Comparison of ENCODE assay signal across 8 mouse cellular contexts in the genomic region with DNA sequence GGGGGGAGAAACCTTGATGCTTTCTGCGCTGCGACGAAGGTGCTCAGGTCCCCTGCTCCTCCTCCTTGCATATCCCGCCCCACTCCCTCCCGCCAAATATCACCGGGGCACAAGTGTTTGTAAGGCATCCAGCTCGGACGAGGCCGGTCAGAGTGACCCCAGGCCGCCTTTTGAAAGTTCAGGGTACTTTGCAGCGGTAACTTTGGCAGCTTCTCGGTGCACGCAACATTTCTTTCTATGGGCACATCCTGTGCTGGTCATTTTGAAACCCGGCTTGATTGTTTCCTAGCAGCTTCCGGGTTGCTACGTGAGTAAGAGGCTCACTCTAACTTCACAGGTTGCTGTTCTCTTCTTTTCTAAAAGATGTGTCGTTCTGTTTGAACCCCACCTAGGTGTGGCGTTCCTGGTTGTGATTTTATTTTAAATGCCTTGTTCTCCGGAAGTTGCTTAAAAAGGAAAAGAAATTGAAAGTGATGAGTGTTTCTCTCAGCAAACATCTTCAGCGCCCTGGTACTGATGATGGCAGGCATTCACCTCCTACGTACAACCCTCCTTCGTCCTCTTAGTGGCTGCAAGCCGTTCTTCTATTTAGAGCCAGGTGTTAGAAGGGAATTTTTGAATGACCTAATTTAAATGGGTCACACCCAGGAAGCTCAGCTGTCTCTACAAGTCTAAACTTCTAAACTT. TPM values are rescaled to one million over a fixed set of nuclear protein-coding genes. Genes with fewer than 3 reads are reported as not detected.
A peak's percentile ranks its signal among the peaks of the same experiment; 100 is the strongest.
DNase-seq lines count a peak whose midpoint lies in the region; ATAC-seq and TF ChIP-seq lines count a peak whose summit lies in the region.

No protein-coding gene starts in this region.

- H3K4me3 ChIP-seq in kidney, postnatal 0 days (replicated peaks; ENCODE audit: low read depth, low read length), result peak overlapping the region; percentile 61
- H3K4me3 ChIP-seq in stomach, embryonic 15.5 days (replicated peaks), result peak overlapping the region; percentile 81

- H3K9ac ChIP-seq in kidney, postnatal 0 days (ENCODE audit: low read depth, low read length), result no peak overlapping the region
- 0 out of 2 replicates have a peak overlapping the region, but pooled peaks have one; percentile 66 for H3K9ac ChIP-seq in stomach, embryonic 15.5 days

- peak overlapping the region; percentile 99 for H3K4me2 ChIP-seq in kidney, postnatal 0 days (ENCODE audit: low read length)
- peak overlapping the region; percentile 97 for H3K4me2 ChIP-seq in stomach, embryonic 15.5 days

- H3K27me3 ChIP-seq in kidney, postnatal 0 days (ENCODE audit: insufficient read depth, low read length), result no peaks in the 10 kb centered on the region
- 0 out of 2 replicates have a peak, but pooled peaks cover 4% of the 10 kb centered on the region for H3K27me3 ChIP-seq in stomach, embryonic 15.5 days (replicated peaks)

- no peak overlapping the region for H3K27ac ChIP-seq in kidney, postnatal 0 days
- H3K27ac ChIP-seq in stomach, embryonic 15.5 days, result no peak overlapping the region; the same call in 1 of the 2 replicates

- peak; percentile 21 for DNase-seq in kidney, adult 18-20 months
- no peak for DNase-seq in kidney, adult 9 months
- DNase-seq in ZHBTc4 (ENCODE audit: low read depth, low spot score), result peak; percentile 30
- DNase-seq in heart, adult 8-10 months (ENCODE audit: low spot score), result peak; percentile 31
- DNase-seq in kidney, postnatal 0 days (ENCODE audit: low spot score), result no peak
- no peak for DNase-seq in frontal cortex, postnatal 25 days (ENCODE audit: low spot score in 2 of 2)

- no peaks in the 10 kb centered on the region for H3K36me3 ChIP-seq in kidney, postnatal 0 days (ENCODE audit: insufficient read depth, low read length)
- no peaks in the 10 kb centered on the region for H3K36me3 ChIP-seq in stomach, embryonic 15.5 days

- no peaks in the 10 kb centered on the region for H3K9me3 ChIP-seq in kidney, postnatal 0 days (replicated peaks; ENCODE audit: low read length)
- no peaks in the 10 kb centered on the region for H3K9me3 ChIP-seq in stomach, embryonic 15.5 days

- H3K4me1 ChIP-seq in kidney, postnatal 0 days (replicated peaks; ENCODE audit: insufficient read depth, low read length), result peaks cover 23% of the 10 kb centered on the region
- H3K4me1 ChIP-seq in stomach, embryonic 15.5 days, result peaks cover 10% of the 10 kb centered on the region

- WGBS in kidney, postnatal 0 days, result 2% methylated on average over 23 of the region's 23 CpGs
- WGBS in stomach, embryonic 15.5 days, result 1% methylated on average over 23 of the region's 23 CpGs

- ATAC-seq in kidney, postnatal 0 days (replicated peaks; ENCODE audit: low FRiP score, low read depth), result no peak
- peak; percentile 31 for ATAC-seq in megakaryocyte, adult 5-6 weeks (ENCODE audit: poor library complexity, severe bottlenecking)
- no peak for ATAC-seq in stomach, embryonic 15.5 days (ENCODE audit: insufficient read depth, low FRiP score, low read depth)

- TF ChIP-seq CTCF in kidney, postnatal 0 days (IDR thresholded peaks at IDR 0.05; ENCODE audit: low read depth), result no peak

RNA-seq across cellular contexts. Expression of gene Tbc1d1, which starts 4.7 kb away (rescaled TPM):
- total RNA-seq in heart, adult 8-10 months (2022), result 10 to 100 TPM; 11.1 to 15.7 (median 13.5) TPM
- polyA plus RNA-seq in kidney, postnatal 0 days (2015; fragmentation: Nextera tagmentation; extraction: Ambion mirVana), result 26.2 and 29.8 TPM in 2 replicates
- total RNA-seq in megakaryocyte, adult 5-6 weeks (2015), result 37.1 and 37.3 TPM in 2 replicates
- total RNA-seq in megakaryocyte, adult 5-6 weeks (2017), result 54.6 and 55.6 TPM in 2 replicates
- 28.9 and 33.3 TPM in 2 replicates for polyA plus RNA-seq in stomach, embryonic 15.5 days (2015; fragmentation: Nextera tagmentation; extraction: Ambion mirVana)

Comparison
In these comparisons a context has a peak if more than half of its experiments do, and no peak if none do; other contexts are left out.
1. DNase-seq: peak in kidney, adult 18-20 months (single experiment), ZHBTc4 (single experiment) and heart, adult 8-10 months (single experiment); none in kidney, adult 9 months (single experiment), kidney, postnatal 0 days (single experiment) and frontal cortex, postnatal 25 days (0 of 2).